22 mouse cellular contexts compared by ENCODE assay signal in the genomic region with DNA sequence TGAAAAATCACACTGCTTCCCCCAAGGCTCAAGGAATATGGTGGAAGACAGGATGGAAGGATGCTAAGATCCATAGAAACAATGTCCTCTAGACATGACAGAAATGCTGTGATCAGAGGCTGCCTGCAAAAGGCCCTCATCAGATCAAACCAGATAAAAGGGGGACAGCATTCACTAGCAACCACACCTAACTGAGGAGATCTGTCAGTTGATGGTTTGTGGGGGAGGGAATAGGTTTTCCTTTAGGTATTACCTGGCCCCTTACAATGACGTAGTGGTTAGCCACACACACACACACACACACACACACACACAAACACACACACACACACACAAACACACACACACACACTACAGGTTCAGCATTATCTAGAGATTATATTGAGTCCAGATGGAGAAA. TPM values are rescaled to one million over a fixed set of nuclear protein-coding genes. Genes with fewer than 3 reads are reported as not detected.
DNase-seq lines count a peak whose midpoint lies in the region; ATAC-seq lines count a peak whose summit lies in the region.
"Had no signal": no experiment of that assay in that cellular context is flagged by ENCODE, and none has a peak within 500 bp of the region (broad histone marks: within the 10 kb centered on the region; RNA-seq: fewer than 3 reads in every experiment).

No protein-coding gene starts in this region.

- no peaks in the 10 kb centered on the region for H3K36me3 ChIP-seq in forebrain, embryonic 16.5 days (ENCODE audit: control insufficient read depth, insufficient read depth)
- H3K36me3 ChIP-seq: embryonic facial prominence, embryonic 10.5 days; embryonic facial prominence, embryonic 12.5 days had no signal

- no peaks in the 10 kb centered on the region for H3K4me1 ChIP-seq in forebrain, embryonic 16.5 days (replicated peaks; ENCODE audit: control insufficient read depth, insufficient read depth, low read length)
- H3K4me1 ChIP-seq: embryonic facial prominence, embryonic 10.5 days; embryonic facial prominence, embryonic 12.5 days; forebrain, embryonic 13.5 days had no signal

- H3K4me2 ChIP-seq in forebrain, embryonic 16.5 days (ENCODE audit: low read length), result no peak overlapping the region
- H3K4me2 ChIP-seq: embryonic facial prominence, embryonic 12.5 days; forebrain, embryonic 13.5 days had no signal

- no peak overlapping the region for H3K27ac ChIP-seq in forebrain, embryonic 16.5 days (ENCODE audit: low read length)
- H3K27ac ChIP-seq: embryonic facial prominence, embryonic 10.5 days; embryonic facial prominence, embryonic 12.5 days; forebrain, embryonic 13.5 days had no signal

- no peaks in the 10 kb centered on the region for H3K27me3 ChIP-seq in forebrain, embryonic 16.5 days (replicated peaks; ENCODE audit: control insufficient read depth, insufficient read depth, low read length)
- H3K27me3 ChIP-seq: embryonic facial prominence, embryonic 12.5 days; forebrain, embryonic 13.5 days had no signal

- WGBS in forebrain, embryonic 16.5 days, result 88% methylated on average over 1 of the region's 1 CpGs

- no peak overlapping the region for H3K9ac ChIP-seq in forebrain, embryonic 16.5 days (replicated peaks; ENCODE audit: low read depth, low read length)
- H3K9ac ChIP-seq: embryonic facial prominence, embryonic 12.5 days; forebrain, embryonic 13.5 days; forebrain, postnatal 0 days had no signal

- no peak for ATAC-seq in CD4-positive, CD25-positive, alpha-beta regulatory T cell, adult 4 months
- ATAC-seq in forebrain, embryonic 16.5 days, result no peak
- ATAC-seq: activated CD4-positive, CD25-positive, alpha-beta regulatory T cell, adult 4 months; forebrain, embryonic 13.5 days; forebrain, postnatal 0 days had no signal

- H3K9me3 ChIP-seq in forebrain, embryonic 16.5 days (ENCODE audit: control insufficient read depth, low read length), result no peaks in the 10 kb centered on the region
- H3K9me3 ChIP-seq: embryonic facial prominence, embryonic 10.5 days; embryonic facial prominence, embryonic 12.5 days; forebrain, embryonic 13.5 days had no signal

- DNase-seq in CD4-positive, CD25-positive, alpha-beta regulatory T cell, adult 2 months (ENCODE audit: low read depth, low spot score), result peak; percentile 23
- DNase-seq in CD4-positive helper T cell, adult 2 months (ENCODE audit: low read depth, low spot score), result peak; percentile 51
- peak; percentile 50 for DNase-seq in induced T-regulatory cell, adult 2 months (ENCODE audit: low read depth)
- DNase-seq in natural killer cell, adult 2 months (ENCODE audit: low spot score in 2 of 2), result no peak
- DNase-seq: adrenal gland, adult 8-10 months; adrenal gland, postnatal 14 days; adrenal gland, postnatal 36 days; B cell, adult 2 months; cerebellum, adult 11-12 months; cerebellum, adult 2 months; cerebellum, adult 9-10 months; cerebellum, postnatal 10 days; cerebellum, postnatal 25 days; forebrain, postnatal 0 days had no signal

- no peak overlapping the region for H3K4me3 ChIP-seq in forebrain, embryonic 16.5 days (replicated peaks; ENCODE audit: low read length)
- H3K4me3 ChIP-seq: embryonic facial prominence, embryonic 10.5 days; embryonic facial prominence, embryonic 12.5 days; forebrain, embryonic 13.5 days had no signal

RNA-seq across cellular contexts. Expression of a gene that starts 1.6 kb away (rescaled TPM):
- 100 to 1,000 TPM; 215 TPM for polyA plus RNA-seq in CD4-positive, CD25-positive, alpha-beta regulatory T cell, adult 4 months (2017; shearing (Covaris generic))
- not detected in 2 replicates for polyA plus RNA-seq in forebrain, embryonic 16.5 days (2015; fragmentation: Nextera tagmentation; extraction: Ambion mirVana)
- polyA plus RNA-seq: cerebellum, adult 2 months had no signal

RNA-seq across cellular contexts. Expression of a gene that starts 25.7 kb away (rescaled TPM):
- 10 to 100 TPM in 1 of 2 experiments, 1 to 10 TPM in 1; 9.5 to 13.8 TPM for polyA plus RNA-seq in CD4-positive, CD25-positive, alpha-beta regulatory T cell, adult 4 months (2017; shearing (Covaris generic))
- 0.16 and 0.19 TPM in 2 replicates for polyA plus RNA-seq in forebrain, embryonic 16.5 days (2015; fragmentation: Nextera tagmentation; extraction: Ambion mirVana)

RNA-seq across cellular contexts. Expression of a gene that starts 42.2 kb away (rescaled TPM):
- polyA plus RNA-seq in CD4-positive, CD25-positive, alpha-beta regulatory T cell, adult 4 months (2017; shearing (Covaris generic)), result 10 to 100 TPM; 43.4 TPM
- polyA plus RNA-seq in forebrain, embryonic 16.5 days (2015; fragmentation: Nextera tagmentation; extraction: Ambion mirVana), result not detected in 2 replicates
- polyA plus RNA-seq: cerebellum, adult 2 months; cortical plate, adult 2 months; embryonic facial prominence, embryonic 10.5 days; embryonic facial prominence, embryonic 12.5 days; forebrain, embryonic 11.5 days; forebrain, embryonic 13.5 days; forebrain, postnatal 0 days had no signal

RNA-seq across cellular contexts. Expression of a gene that starts 55.6 kb away (rescaled TPM):
- polyA plus RNA-seq in CD4-positive, CD25-positive, alpha-beta regulatory T cell, adult 4 months (2017; shearing (Covaris generic)), result 10 to 100 TPM; 25.6 TPM
- polyA plus RNA-seq in forebrain, embryonic 16.5 days (2015; fragmentation: Nextera tagmentation; extraction: Ambion mirVana), result 0.27 and 0.60 TPM in 2 replicates

Comparison
In these comparisons a context has a peak if more than half of its experiments do, and no peak if none do; other contexts are left out.
1. DNase-seq: peak in CD4-positive, CD25-positive, alpha-beta regulatory T cell, adult 2 months (single experiment), CD4-positive helper T cell, adult 2 months (single experiment) and induced T-regulatory cell, adult 2 months (single experiment); none in natural killer cell, adult 2 months (0 of 2).
2. RNA of a gene that starts 1.6 kb away (polyA plus RNA-seq): 215 TPM in CD4-positive, CD25-positive, alpha-beta regulatory T cell, adult 4 months; not detected in forebrain, embryonic 16.5 days; every median in the first group is over 100 times any median in the second.
3. RNA of a gene that starts 42.2 kb away (polyA plus RNA-seq): 43.4 TPM in CD4-positive, CD25-positive, alpha-beta regulatory T cell, adult 4 months; not detected in forebrain, embryonic 16.5 days; every median in the first group is over 10 times any median in the second.